Mouse (Mus musculus): ENCODE measurements around the gene Fig4.

DNA sequence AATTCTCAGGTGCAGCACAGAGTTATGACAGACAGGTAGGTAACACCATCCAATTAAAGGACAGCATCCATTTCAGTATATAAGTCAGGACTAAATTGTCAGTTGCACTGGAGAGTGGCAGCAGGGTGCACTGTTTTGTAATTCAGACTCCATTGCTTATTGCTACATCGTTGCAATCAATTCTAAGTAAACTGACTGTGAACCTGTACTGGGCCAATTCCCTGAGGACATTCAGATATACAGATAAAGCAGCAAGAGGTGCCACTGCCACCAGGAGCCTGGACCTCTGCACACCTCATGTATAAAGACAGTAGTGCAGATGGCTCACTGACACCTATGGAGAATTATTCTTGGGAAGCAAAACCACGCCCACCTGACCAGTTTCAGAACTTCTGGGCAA, 12.0 kb downstream of the Fig4 start:
- TF ChIP-seq CTCF (IDR thresholded peaks at IDR 0.05; ENCODE audit: low read depth) = no peak
- no peak for TF ChIP-seq EP300 (IDR thresholded peaks at IDR 0.05; ENCODE audit: low read depth)
